Mouse (Mus musculus) activated CD4-positive, CD25-positive, alpha-beta regulatory T cell, adult 4 months (primary cell): ENCODE measurements around the gene Pdik1l. TPM values are rescaled to one million over a fixed set of nuclear protein-coding genes. Genes with fewer than 3 reads are reported as not detected.
A peak's percentile ranks its signal among the peaks of the same experiment; 100 is the strongest.

Experiments
- ATAC-seq: one replicate; pipeline ENCODE4 v1.8.0; 2017
- polyA plus RNA-seq, 2 experiments: library from polyadenylated mRNA; unstranded; fragments of 100-300 nt; shearing (Covaris generic); gene quantifications; one replicate each; pipeline ENCODE4 v1.2.1; 2017

Gene Pdik1l
- polyA plus RNA-seq, 2 experiments from 2014 or later, result 17.2 to 19.1 TPM

- no peak for ATAC-seq
Observed at GRCm38 (mm10) chr4:134257198-134258009, 30.3 kb downstream of the Pdik1l start.

GRCm38 (mm10) chr4:134256407-134257197 lies 31.1 kb downstream of the Pdik1l start:
- ATAC-seq, result no peak

GRCm38 (mm10) chr4:134255854-134256253 lies 31.8 kb downstream of the Pdik1l start:
- no peak for ATAC-seq

- ATAC-seq, result no peak
Observed at GRCm38 (mm10) chr4:134254835-134255234, 32.9 kb downstream of the Pdik1l start.

- ATAC-seq, result no peak
Observed at GRCm38 (mm10) chr4:134253722-134254324, 33.9 kb downstream of the Pdik1l start, which contains the start of gene Grrp1. TSS of gene Grrp1 (minus strand) at chr4:134254106.

GRCm38 (mm10) chr4:134252911-134253721 lies 34.6 kb downstream of the Pdik1l start:
- no peak for ATAC-seq

- no peak for ATAC-seq
Observed at GRCm38 (mm10) chr4:134252131-134252910, 35.4 kb downstream of the Pdik1l start.

- ATAC-seq, result no peak
Observed at GRCm38 (mm10) chr4:134251241-134252130, 36.2 kb downstream of the Pdik1l start.

- ATAC-seq, result no peak
Observed at GRCm38 (mm10) chr4:134250930-134251240, 36.8 kb downstream of the Pdik1l start.

GRCm38 (mm10) chr4:134250116-134250929 lies 37.4 kb downstream of the Pdik1l start:
- ATAC-seq, result no peak

- peak; percentile 26 for ATAC-seq
Observed at GRCm38 (mm10) chr4:134249651-134250050, 38.0 kb downstream of the Pdik1l start.

- no peak for ATAC-seq
Observed at GRCm38 (mm10) chr4:134246719-134247258, 40.9 kb downstream of the Pdik1l start, which contains the start of gene Gm30191. TSS of gene Gm30191 (plus strand) at chr4:134246935.

- ATAC-seq, result no peak
Observed at GRCm38 (mm10) chr4:134246256-134246655, 41.4 kb downstream of the Pdik1l start.

- ATAC-seq, result peak; percentile 95
Observed at GRCm38 (mm10) chr4:134245148-134245843, 42.4 kb downstream of the Pdik1l start, which contains the start of gene Zfp593. TSS of gene Zfp593 (minus strand) at chr4:134245592.

GRCm38 (mm10) chr4:134243516-134244250 lies 44.0 kb downstream of the Pdik1l start, which contains the start of gene E130218I03Rik:
TSS of gene E130218I03Rik (plus strand) at chr4:134243662.
- no peak for ATAC-seq

- ATAC-seq, result no peak
Observed at GRCm38 (mm10) chr4:134238686-134239085, 49.0 kb downstream of the Pdik1l start.

GRCm38 (mm10) chr4:134238279-134238651 lies 49.4 kb downstream of the Pdik1l start, which contains the start of gene Cnksr1:
TSS of gene Cnksr1 (minus strand) at chr4:134238399.
- ATAC-seq, result no peak
